Mouse (Mus musculus) lung, postnatal 0 days (tissue): ENCODE measurements at regions not wholly inside any gene's neighbourhood (a gene's known extent, or its start where the extent isn't known, plus 50 kb on each side); places are given as distances from the start of the nearest gene placed in this dataset.

Experiments
- CTCF ChIP-seq: IDR thresholded peaks from 2 replicates; pipeline ENCODE4 v1.5.1; 2016; ENCODE audit warnings: antibody characterized with exemption, mild to moderate bottlenecking
- EP300 ChIP-seq: IDR thresholded peaks from 2 replicates; pipeline ENCODE4 v1.6.1; 2016; ENCODE audit warnings: antibody characterized with exemption, mild to moderate bottlenecking, control low read depth

DNA sequence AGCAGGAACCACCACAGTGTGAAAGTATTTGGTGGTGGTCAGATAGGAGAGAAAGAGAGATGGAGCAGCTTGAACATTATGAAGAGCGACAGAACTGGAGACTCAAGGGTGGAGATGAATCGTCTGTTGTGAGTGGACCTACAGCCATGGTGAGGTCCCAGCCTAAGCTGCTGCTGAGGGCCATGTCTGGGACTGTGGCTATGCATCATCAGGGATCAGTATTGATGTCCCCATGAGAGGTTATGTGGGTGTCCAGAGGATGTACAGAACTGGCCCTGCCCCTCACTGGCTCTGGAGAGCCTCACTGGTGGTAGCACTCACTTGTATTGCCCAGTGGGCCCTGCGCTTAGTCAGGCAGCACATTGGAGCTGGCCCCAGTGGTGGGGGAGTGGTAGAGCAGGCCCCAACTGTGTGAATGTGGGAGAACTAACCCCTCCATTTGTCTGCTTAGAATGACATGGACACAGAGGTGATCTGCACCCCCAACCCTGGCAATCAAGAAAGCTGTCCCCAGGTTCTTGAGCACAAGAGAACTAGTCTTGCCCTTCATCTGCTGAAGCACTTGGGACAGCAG is 64.5 kb upstream of the Otogl start:
- TF ChIP-seq CTCF (no peak), EP300 (no peak)
